Mouse (Mus musculus) brain, embryonic 14.5 days (tissue): ENCODE data around the gene Dnal4.

ENCODE experiments used
- CTCF ChIP-seq: fragments of 200-500 bp; IDR thresholded peaks from 2 replicates; pipeline ENCODE4 v1.5.1; 2012; ENCODE audit warnings: inconsistent platforms, mild to moderate bottlenecking, moderate library complexity, borderline replicate concordance; ENCODE audit not compliant: insufficient read depth, insufficient read length; ENCODE audit errors: extremely low read depth
- POLR2A ChIP-seq: fragments of 200-500 bp; IDR thresholded peaks from 2 replicates; pipeline ENCODE4 v1.6.1; 2012; ENCODE audit warnings: mild to moderate bottlenecking, inconsistent platforms, borderline replicate concordance; ENCODE audit not compliant: poor library complexity, insufficient read depth, insufficient read length, severe bottlenecking; ENCODE audit errors: extremely low read depth

GRCm38 (mm10) chr15:79753420-79753752 is 24.3 kb downstream of the Dnal4 start:
- no peak for TF ChIP-seq POLR2A
- no peak for TF ChIP-seq CTCF
